8 mouse cellular contexts compared by ENCODE assay signal in genomic region chr2:72038235-72038634, GRCm38 (mm10). TPM values are rescaled to one million over a fixed set of nuclear protein-coding genes. Genes with fewer than 3 reads are reported as not detected.
DNase-seq lines count a peak whose midpoint lies in the region; ATAC-seq and TF ChIP-seq lines count a peak whose summit lies in the region.

No protein-coding gene starts in this region.

- DNase-seq in G1E (ENCODE audit: low spot score) = peak; percentile 47
- peak; percentile 90 for DNase-seq in brain, embryonic 14.5 days (ENCODE audit: low read depth)
- peak; percentile 89 for DNase-seq in heart, postnatal 36 days
- peak; percentile 94 to 95 for DNase-seq in layer of hippocampus, postnatal 10 days (ENCODE audit: low spot score in 2 of 2)
- peak; percentile 88 for DNase-seq in lung, postnatal 14 days
- peak; percentile 59 for DNase-seq in retina, postnatal 7 days (ENCODE audit: low read depth, low spot score)
- DNase-seq in urinary bladder, postnatal 14 days (ENCODE audit: low spot score) = peak; percentile 84

- intact Hi-C loops in heart, postnatal 36 days (cut with DNase I) = loop anchor here (1.0 to 5.0 kb wide), 6 partner anchors 58 to 354 kb away; no protein-coding TSS in a partner anchor

- H3K27ac ChIP-seq in forebrain, embryonic 12.5 days = no peak overlapping the region

- no peaks in the 10 kb centered on the region for H3K36me3 ChIP-seq in G1E (replicated peaks)
- H3K36me3 ChIP-seq in forebrain, embryonic 12.5 days (replicated peaks) = no peaks in the 10 kb centered on the region

- no peak overlapping the region for H3K9ac ChIP-seq in forebrain, embryonic 12.5 days

- H3K4me2 ChIP-seq in forebrain, embryonic 12.5 days = no peak overlapping the region

- no peak for TF ChIP-seq POLR2A in brain, embryonic 14.5 days (IDR thresholded peaks at IDR 0.05; ENCODE audit: borderline replicate concordance, extremely low read depth, insufficient read depth, insufficient read length, poor library complexity, severe bottlenecking)

- peak; percentile 74 for TF ChIP-seq CTCF in G1E (IDR thresholded peaks at IDR 0.05; ENCODE audit: low read depth, low read length)
- TF ChIP-seq CTCF in brain, embryonic 14.5 days (IDR thresholded peaks at IDR 0.05; ENCODE audit: borderline replicate concordance, extremely low read depth, insufficient read depth, insufficient read length) = peak; percentile 88; the same call in 1 of the 2 replicates

- H3K27me3 ChIP-seq in G1E (ENCODE audit: insufficient read depth, low read length) = no peaks in the 10 kb centered on the region; the same call in 1 of the 2 replicates
- H3K27me3 ChIP-seq in forebrain, embryonic 12.5 days = peaks cover 4% of the 10 kb centered on the region

- no peaks in the 10 kb centered on the region for H3K4me1 ChIP-seq in G1E (ENCODE audit: insufficient read depth, low read depth, low read length)
- H3K4me1 ChIP-seq in forebrain, embryonic 12.5 days = peaks cover 15% of the 10 kb centered on the region; the same call in 1 of the 2 replicates

- no peak for ATAC-seq in G1E (ENCODE audit: extremely low read depth, insufficient number of reproducible peaks, low FRiP score, poor library complexity, severe bottlenecking)
- peak; percentile 14; the same call in 1 of the 2 replicates for ATAC-seq in forebrain, embryonic 12.5 days (ENCODE audit: low FRiP score)

- no peak overlapping the region for H3K4me3 ChIP-seq in G1E (ENCODE audit: low read depth, low read length)
- H3K4me3 ChIP-seq in forebrain, embryonic 12.5 days (replicated peaks) = no peak overlapping the region

- 20% methylated on average over 1 of the region's 1 CpGs for WGBS in forebrain, embryonic 12.5 days

- no peaks in the 10 kb centered on the region for H3K9me3 ChIP-seq in G1E (replicated peaks)
- H3K9me3 ChIP-seq in forebrain, embryonic 12.5 days = no peaks in the 10 kb centered on the region

RNA-seq across cellular contexts. Expression of gene Rapgef4, which starts 57.2 kb away (rescaled TPM):
- total RNA-seq in G1E (2014; fragmentation: Nextera tagmentation) (not detected in 2 replicates), G1E (2017) (0.33 TPM in 1 of 2 replicates, not detected in the other)
- polyA plus RNA-seq in G1E (2012) = not detected in 2 replicates
- polyA plus RNA-seq in brain, embryonic 14.5 days (2012; rRNA removed) = 16.2 and 20.4 TPM in 2 replicates
- 3.1 and 3.8 TPM in 2 replicates for polyA plus RNA-seq in forebrain, embryonic 12.5 days (2016; fragmentation: Nextera tagmentation; extraction: Ambion mirVana)
- total RNA-seq in heart, postnatal 36 days (2021) = 10 to 100 TPM; 25.8 to 33.4 TPM
- total RNA-seq in layer of hippocampus, postnatal 10 days (2021) = 100 to 1,000 TPM; 152 to 156 TPM

Comparison
In these comparisons a context has a peak if more than half of its experiments do, and no peak if none do; other contexts are left out.
1. RNA of gene Rapgef4, which starts 57.2 kb away (total RNA-seq): 152 to 156 TPM in layer of hippocampus, postnatal 10 days and 25.8 to 33.4 TPM in heart, postnatal 36 days; 0.33 TPM in G1E; every median in the first group is over 10 times any median in the second.
2. Peak in every context shown above with its lines, with median percentiles within 50 percentile points of each other: DNase-seq.